Mouse (Mus musculus) fibroblast of lung, adult 2 months (primary cell): Measurements from ENCODE around the gene Sarm1.
A peak's percentile ranks its signal among the peaks of the same experiment; 100 is the strongest.
"Not testable (repeated sequence)": the region's sequence is repeated elsewhere in the genome, so short reads cannot be mapped to it uniquely, and the experiment has no call there.

ENCODE experiments used
- DNase-seq: peaks from one replicate; pipeline ENCODE4 v3.0.0-alpha.2; 2011; ENCODE audit warnings: low read depth

Gene Sarm1

GRCm38 (mm10) chr11:78497544-78498522, at the start of gene Sarm1:
TSS of gene Sarm1 (minus strand) at chr11:78497754.
- DNase-seq: peak; percentile 75

DNA sequence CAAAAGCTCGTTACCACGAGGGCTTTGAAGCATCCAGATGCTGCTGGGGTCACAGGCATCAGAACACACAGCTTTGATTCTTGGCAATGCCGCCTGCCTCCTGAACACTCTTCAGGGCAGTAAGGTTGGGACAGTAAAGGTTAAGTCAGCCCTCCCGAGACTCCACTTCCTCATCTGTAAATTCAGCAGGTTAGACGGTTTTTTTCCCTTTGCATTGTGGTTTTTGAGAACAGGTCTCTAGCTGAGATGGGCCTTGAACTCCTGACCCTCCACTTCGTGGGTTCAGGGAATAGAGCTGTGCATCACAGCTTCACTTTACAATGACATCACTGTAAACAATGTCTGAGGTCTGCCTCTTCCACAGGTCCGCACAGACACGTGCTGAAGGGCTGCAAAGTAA, 47.6 kb upstream of the Sarm1 start:
- DNase-seq: no peak

- DNase-seq: no peak
Observed at GRCm38 (mm10) chr11:78544449-78545111, 47.0 kb upstream of the Sarm1 start.

DNA sequence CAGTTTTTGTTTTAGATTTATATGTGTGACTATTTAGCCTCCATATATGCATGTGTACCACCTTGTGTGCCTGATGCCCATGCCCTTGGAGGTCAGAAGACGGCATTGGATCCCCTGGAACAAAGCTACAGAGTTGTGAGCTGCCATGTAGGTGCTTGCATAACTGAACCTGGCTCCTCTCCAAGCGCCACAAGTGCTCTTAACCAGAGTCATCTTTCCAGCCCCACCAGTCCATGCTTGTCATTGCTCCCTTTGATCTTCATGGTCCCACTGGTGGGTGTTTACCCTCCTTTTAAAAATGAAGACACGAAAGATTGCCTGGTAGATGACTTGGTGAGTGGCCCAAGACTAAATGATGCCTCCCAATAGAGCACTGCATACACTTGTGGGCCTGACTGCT, 42.8 kb upstream of the Sarm1 start:
- DNase-seq: no peak

DNA sequence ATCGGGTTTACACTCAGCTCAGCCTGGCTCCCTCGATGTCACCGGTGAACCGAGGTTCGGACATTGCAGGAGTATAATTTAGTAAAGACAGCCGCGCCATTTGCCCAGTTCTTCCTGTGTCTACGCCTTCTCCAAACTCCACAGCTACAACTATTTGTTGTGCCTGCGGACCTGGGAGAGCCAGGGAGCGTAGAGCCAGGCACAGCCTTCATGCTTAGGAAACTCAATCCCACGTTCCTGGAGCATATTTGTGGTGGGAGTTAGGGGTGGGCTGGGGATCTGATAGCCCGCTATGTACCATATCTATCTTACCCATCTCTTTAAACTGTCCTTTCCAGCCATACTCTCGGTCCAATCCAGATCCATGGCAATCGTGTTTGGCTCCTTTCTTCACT, 39.1 kb upstream of the Sarm1 start:
- DNase-seq: no peak

DNA sequence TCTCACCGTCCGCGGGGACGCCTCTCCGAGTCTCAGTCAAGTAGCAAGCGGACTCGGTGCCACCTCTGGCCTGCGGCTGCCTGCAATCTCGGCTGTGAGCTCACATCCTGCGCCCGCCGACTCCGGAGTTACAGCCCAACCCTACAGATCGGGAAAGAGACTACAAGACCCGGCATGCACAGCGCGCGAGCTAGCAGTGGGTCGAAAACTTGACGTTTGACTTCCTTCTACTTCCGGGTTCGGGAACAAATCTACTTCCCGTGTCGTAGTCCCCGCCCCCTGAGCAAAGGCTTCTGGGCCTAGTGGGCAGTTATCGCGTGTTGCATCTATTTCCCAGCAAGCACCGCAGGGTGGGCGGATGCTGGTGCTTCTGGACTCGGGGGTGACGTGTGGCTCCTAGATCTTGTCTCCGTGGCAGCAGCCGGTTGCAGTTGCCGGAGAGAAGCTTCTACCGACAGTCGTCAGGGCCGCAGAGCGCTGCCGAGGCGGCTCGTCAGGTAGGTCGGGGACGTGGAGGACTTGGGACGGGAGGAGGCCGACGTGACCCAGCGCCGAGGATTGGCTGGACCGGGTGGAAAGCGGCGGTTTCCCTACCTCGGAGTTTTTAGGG, 38.6 kb upstream of the Sarm1 start, which contains the start of the genes Tnfaip1 and Ift20:
Gene Tnfaip1 (minus strand): TSS at position 253 of the 610 bp plus-strand sequence.
Gene Ift20 (plus strand): TSS at position 282 of the 610 bp plus-strand sequence.
- DNase-seq: peak; percentile 99

DNA sequence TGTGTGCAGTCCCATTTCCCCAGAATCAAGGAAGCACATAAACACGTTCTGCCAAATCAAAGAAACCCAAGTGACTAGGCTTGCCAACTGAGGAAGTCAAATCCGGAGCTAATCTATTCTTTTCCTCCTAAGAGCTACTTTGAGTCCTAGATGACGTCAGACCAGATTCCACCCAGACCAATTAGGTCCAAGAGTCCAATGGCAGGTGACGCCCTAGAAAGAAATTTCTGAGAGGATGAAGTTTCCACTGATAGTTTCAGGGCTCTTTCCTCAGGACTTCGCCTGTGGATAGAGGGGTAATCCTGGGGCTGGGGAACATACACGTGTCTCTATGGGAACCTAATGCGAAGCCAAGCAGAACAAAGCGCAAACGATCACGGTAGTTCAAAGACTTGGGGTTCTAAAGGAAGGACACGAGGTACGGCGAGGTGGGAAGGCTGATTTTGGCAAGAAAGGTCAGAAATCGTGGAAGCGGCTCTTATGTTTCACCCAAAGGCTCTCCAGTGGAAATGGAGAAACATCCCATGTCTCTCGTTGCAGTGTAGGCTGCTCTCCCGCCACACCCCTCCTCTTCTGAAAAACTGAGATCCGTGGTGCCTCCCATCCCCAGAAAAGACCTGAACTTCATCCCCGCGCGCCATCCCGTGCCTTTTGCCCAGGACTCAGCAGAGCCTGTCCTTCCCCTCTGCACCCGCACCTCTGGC, 38.0 kb upstream of the Sarm1 start:
- DNase-seq: no peak

DNA sequence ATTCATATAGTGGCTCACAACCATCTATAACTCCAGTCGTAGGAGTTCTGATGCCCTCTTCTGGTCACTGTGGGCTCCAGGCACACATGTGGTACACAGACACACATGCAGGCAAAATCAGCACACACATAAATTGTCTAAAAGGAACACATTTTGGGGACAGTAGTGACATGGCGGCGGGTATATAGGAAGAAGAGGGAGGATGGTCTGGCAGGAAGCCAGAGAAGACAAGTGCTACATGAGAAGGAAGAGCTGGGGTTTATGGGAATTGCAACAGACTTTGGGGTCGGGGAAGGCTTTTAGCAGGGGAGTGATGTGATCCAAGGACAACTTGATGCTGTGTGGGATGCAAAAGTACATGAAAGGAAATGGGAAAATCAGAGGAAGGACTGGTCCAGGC, 37.0 kb upstream of the Sarm1 start:
- DNase-seq: no peak

GRCm38 (mm10) chr11:78531515-78531914, 34.0 kb upstream of the Sarm1 start:
- not testable (repeated sequence) for DNase-seq

DNA sequence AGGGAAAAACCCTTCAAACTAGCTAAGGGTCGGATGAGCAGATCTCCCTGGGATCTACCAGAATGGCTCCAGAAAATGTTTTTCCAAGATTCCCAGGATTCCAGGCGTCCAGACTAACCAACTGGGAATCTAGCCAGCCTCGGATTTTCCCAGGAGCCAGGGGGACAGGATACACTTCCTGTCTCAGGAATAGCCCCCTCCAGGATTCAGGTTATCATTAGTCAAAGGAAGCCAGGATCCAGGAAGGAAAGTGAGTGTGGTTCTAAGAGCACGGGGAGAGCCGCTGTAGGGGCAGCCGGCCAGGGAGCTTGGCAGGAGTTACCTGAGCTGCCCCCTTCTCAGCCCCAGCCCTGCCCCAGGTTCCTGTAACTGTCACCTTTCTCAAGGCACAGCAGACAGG, 33.5 kb upstream of the Sarm1 start:
- no peak for DNase-seq

DNA sequence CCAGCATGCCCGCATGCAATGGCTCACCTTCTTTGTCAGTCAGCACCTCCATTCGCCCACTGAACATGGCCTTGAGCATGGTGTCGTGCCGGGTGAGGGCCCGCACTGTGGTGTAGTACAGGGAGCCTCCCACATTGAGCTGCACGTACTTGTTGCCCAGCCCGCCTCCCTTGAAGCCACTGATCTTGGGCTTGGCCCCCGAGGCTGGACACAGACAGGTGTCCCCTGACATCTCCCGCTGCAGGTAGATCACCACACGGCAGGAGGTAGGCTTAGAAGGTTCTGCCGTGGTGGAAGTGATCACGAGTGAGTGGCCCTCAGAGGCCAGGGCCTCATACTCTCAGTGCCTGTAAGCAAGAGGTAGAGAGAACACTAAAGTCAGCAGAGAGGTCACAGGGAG, 32.4 kb upstream of the Sarm1 start:
- DNase-seq: no peak

- no peak for DNase-seq
Observed at GRCm38 (mm10) chr11:78528714-78529113, 31.2 kb upstream of the Sarm1 start.

DNA sequence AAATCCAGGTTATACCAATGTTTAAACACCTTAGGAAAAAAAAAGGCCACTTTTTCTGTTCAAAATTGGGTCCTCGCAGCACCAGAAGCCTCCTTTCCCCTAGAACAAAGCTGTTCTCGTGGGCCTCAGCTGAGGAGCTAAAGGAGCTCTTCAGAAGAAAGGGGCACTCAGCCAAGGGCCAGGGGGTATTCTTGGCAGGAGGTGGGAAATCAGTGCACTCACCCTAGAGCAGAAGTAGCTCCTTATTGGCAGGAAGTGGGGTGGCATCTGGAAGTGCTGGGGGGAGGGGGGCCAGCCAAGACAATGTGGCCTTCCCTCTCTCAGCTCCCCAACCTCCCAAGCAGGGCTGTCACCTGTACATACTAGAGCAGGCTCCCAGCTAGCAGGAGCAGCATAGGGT, 27.3 kb upstream of the Sarm1 start:
- DNase-seq: no peak

DNA sequence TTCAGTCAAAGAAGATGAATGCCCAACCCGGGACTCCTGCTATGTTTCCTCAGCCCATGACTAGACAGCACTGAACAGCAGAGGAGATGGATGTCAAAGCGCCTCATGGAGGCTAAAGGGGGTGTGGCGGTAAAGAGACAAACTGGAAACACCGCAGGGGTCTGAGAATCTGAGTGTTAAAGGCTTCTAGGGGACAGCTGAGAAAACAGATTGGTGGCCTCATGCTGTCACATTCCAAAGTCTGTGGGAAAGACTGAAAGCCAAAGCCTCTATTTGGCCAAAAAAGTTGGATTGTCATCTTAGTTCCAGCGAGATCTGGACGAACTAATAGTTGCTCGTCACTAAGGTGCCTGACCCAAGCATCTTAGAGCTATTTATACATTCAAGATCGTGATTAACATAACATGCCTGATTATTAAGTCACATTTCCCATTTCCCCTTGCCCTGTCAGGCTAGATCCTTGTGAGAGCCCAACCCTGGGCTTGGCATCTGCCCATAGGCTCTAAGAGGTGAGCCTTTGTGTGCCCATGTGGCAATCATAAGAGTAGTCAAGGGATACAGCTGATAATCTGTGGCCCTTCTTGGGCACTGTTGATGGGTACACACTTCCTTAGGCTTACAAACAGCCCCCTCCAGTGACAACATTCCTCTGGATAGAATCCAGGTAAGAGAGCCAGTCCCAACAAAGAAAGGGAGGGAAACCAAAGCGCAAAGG, 25.8 kb upstream of the Sarm1 start:
- DNase-seq: peak; percentile 53

GRCm38 (mm10) chr11:78522481-78522997, 25.0 kb upstream of the Sarm1 start:
- DNase-seq: peak; percentile 87

DNA sequence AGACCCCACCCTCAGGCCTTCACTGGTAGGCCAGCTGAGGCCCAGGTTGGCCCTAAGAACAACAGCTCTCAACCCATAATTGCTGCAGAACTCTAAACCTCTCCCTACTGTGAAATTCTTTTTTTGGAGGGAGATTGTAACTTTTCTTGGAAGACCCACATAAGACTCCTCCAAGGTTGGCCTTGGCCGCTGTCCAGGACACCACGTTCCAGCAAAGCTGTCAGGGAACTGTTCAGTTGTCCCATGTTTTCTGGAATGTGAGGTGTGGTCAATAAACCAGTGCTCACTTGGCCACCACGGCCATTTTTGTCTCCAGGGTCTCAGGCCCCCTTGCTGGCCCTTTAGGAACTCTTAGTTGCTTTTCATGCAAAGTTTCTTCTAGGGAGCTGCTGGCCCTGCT, 24.3 kb upstream of the Sarm1 start:
- no peak for DNase-seq

DNA sequence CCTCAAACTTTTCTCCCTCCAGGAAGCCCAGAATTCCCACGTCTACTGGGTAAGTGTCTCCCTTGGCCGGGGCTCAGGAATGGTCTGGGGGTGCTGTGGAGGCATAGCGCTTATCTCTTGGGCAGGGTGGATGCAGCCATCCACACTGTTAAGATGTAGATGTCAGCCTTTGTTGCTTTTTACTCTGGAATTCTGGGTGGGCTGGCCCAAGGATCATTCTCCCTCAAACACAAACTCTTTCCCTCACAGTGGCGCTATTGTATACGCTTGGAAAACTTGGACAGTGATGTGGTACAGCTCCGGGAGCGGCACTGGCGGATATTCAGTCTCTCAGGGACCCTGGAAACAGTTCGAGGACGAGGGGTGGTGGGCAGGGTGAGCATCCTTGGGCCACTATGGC, 21.4 kb upstream of the Sarm1 start:
- no peak for DNase-seq

DNA sequence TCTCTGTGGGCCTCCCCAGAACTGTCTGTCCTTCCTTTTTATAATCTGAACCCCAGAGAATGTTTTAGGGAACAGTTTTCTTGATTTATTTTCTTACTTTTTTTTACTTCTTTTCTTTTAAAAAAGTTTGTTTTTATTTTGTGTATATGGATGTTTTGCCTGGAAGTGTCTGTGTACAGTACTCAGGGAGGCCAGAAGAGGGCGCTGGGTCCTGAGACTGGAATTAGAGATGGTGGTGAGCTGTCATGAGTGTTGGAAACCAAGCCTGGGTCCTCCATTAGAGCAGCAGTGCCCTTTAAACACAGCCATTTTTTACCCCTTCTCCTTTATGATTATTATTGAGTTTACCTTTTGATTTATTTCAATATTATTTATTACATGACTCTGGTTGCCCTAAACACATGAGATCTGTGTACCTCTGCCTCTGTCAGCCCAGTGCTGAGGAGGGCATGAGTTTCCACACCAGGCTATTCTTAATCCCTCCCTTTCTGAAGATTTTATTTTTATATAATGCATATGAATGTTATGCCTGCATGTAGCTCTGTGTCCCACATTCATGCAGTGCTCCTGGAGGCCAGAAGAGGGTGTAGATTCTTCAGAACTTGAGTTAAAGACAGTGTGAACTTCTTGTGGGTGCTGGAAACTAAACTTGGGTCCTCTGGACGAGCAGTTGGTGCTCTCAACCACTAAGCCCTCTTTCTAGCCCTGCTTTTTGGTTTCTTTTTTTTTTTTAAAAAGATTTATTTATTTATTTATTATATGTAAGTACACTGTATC, 18.2 kb upstream of the Sarm1 start:
- no peak for DNase-seq

DNA sequence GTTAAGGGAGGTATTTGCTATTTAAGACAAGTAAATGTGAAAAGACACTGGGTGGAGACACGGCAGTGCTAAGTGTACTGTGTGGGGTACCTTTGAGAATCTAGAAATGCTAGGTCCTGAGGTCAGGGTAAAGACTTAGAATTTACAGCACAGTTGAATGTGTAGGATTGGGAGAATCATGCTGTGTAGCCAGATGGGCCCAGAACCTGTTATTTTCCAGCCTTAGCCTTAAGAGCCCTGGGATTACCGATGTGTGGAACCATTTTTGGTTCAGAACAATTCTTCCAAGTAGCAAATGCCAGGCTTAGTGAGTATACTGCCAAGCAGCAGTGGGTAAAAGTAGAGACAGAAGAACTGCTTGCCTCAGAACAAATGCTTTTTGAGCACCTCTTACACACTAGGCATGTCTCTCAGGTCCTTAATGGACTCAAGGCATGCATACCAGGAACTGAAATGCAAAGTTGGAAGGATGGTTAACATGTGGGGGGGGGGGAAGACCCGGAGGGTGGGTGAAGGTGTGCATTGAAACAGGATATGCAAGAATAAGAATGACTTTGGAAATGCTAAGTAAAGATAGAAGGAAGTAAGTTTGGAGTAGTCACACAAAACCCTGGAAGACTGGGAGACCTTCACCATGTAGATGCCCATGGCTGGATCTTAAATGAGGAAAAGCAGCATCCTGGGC, 15.7 kb upstream of the Sarm1 start:
- DNase-seq: no peak
